Mouse (Mus musculus) limb, embryonic 11.5 days (tissue): ENCODE measurements around the gene Pex5l. TPM values are rescaled to one million over a fixed set of nuclear protein-coding genes. Genes with fewer than 3 reads are reported as not detected.

Experiments used
- ATAC-seq: fragments of 200-750 bp; cut with Nextera tagmentation; 2 replicates; pipeline ENCODE4 v1.8.0; 2017; ENCODE audit warnings: low read depth; ENCODE audit not compliant: insufficient number of reproducible peaks, low FRiP score, low TSS enrichment
- DNase-seq: peaks from one replicate; pipeline ENCODE4 v3.0.0-alpha.2; 2015; ENCODE audit warnings: low spot score
- H3K27ac ChIP-seq: fragments of 300-500 bp; sonication (generic); replicated peaks from 2 replicates; pipeline ENCODE4 v1.5.1; 2014; ENCODE audit warnings: low read depth, mild to moderate bottlenecking, low read length
- H3K27me3 ChIP-seq: fragments of 300-500 bp; sonication (generic); 2 replicates; pipeline ENCODE4 v1.6.1; 2014; ENCODE audit warnings: mild to moderate bottlenecking, low read length, mixed read lengths; ENCODE audit not compliant: control insufficient read depth, insufficient read depth
- H3K36me3 ChIP-seq: fragments of 300-500 bp; sonication (generic); 2 replicates; pipeline ENCODE4 v1.6.1; 2014; ENCODE audit warnings: mild to moderate bottlenecking, low read length, moderate library complexity, mixed read lengths; ENCODE audit not compliant: control insufficient read depth, insufficient read depth
- H3K4me1 ChIP-seq: fragments of 300-500 bp; sonication (generic); 2 replicates; pipeline ENCODE4 v1.6.1; 2014; ENCODE audit warnings: low read length, mixed read lengths; ENCODE audit not compliant: control insufficient read depth, insufficient read depth
- H3K4me2 ChIP-seq: fragments of 300-500 bp; sonication (generic); 2 replicates; pipeline ENCODE4 v1.6.1; 2014; ENCODE audit warnings: low read depth, mild to moderate bottlenecking, moderate library complexity; ENCODE audit not compliant: severe bottlenecking
- H3K4me3 ChIP-seq: fragments of 300-500 bp; sonication (generic); 2 replicates; pipeline ENCODE4 v1.5.1; 2014; ENCODE audit warnings: low read depth, low read length
- H3K9ac ChIP-seq: fragments of 300-500 bp; sonication (generic); 2 replicates; pipeline ENCODE4 v1.6.1; 2014; ENCODE audit warnings: mild to moderate bottlenecking, low read length
- H3K9me3 ChIP-seq: fragments of 300-500 bp; sonication (generic); 2 replicates; pipeline ENCODE4 v1.6.1; 2016; ENCODE audit warnings: low read length; ENCODE audit not compliant: control insufficient read depth
- WGBS: fragments of 180-500 bp; shearing (Covaris S2); extraction: QIAGEN DNeasy Blood & Tissue Kit; methylation state at CpG from one replicate; pipeline ENCODE4 v1.1.7; 2014; 5-methylcytosine and 5-hydroxymethylcytosine counted together
- polyA plus RNA-seq: library from polyadenylated mRNA; unstranded; fragments of >200 nt; fragmentation: Nextera tagmentation; extraction: Ambion mirVana; gene quantifications from 2 replicates; pipeline ENCODE4 v1.2.1, GENCODE M21; 2014

The Pex5l gene
- polyA plus RNA-seq, 1 experiment from 2014 or later, result 0.13 TPM

DNA sequence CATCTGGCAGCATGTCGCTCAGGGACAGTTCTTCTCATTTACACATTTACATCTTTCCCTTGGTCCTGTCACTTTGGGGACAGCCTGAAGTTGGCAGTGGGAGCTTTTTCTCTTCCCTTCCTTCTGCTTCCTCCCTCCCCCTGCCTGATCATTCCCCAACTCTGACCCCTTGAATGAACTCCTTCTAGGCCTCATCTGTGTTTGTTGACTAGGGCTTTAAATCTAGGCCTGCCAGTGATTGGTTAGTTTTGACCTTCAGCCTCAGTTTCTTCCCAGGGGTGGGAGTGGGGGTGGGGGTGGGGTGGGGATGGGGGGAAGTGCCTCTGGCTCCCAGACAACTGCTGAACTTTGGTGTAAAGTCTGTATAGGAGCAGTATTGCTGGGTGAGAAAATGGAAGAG, 238.4 kb downstream of the Pex5l start:
- H3K4me1 ChIP-seq, result no peaks in the 10 kb centered on the region
- no peak overlapping the region for H3K9ac ChIP-seq
- no peak overlapping the region for H3K4me3 ChIP-seq
- DNase-seq (no peak), ATAC-seq (no peak)
- WGBS, result 80% methylated on average over 1 of the region's 1 CpGs
- H3K4me2 ChIP-seq, result no peak overlapping the region
- peaks cover 2% of the 10 kb centered on the region; the same call in 1 of the 2 replicates for H3K36me3 ChIP-seq
- H3K27me3 ChIP-seq, result no peaks in the 10 kb centered on the region
- H3K27ac ChIP-seq, result no peak overlapping the region
- no peaks in the 10 kb centered on the region for H3K9me3 ChIP-seq

DNA sequence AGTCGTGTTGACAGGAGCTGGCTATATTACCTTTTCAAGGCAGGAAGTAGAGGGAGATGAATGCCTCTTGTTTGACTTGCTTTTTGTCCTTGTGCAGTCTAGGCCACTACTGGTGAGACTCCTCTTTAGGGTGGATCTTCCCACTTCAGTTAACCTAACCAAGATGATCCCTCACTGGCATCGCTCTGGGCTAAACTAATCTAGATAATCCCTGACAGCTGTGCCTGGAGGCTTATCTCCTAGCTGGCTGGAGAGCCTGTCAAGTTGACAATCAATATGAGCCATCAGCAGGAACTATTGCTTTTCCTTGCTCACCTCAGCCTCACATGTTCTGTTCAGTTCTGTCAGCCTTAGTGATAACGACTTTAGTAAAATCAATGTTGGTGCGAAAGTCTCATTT, 239.6 kb downstream of the Pex5l start:
- DNase-seq (no peak), ATAC-seq (no peak)
- Histone ChIP-seq H3K4me3 (no peak overlapping the region), H3K36me3 (peaks cover 2% of the 10 kb centered on the region; the same call in 1 of the 2 replicates), H3K27ac (no peak overlapping the region), H3K4me2 (no peak overlapping the region), H3K9me3 (no peaks in the 10 kb centered on the region), H3K27me3 (no peaks in the 10 kb centered on the region), H3K9ac (no peak overlapping the region), H3K4me1 (no peaks in the 10 kb centered on the region)
- WGBS, result 42% methylated on average over 4 of the region's 4 CpGs
